Mouse (Mus musculus): ENCODE results near the gene Slamf7.

- TF ChIP-seq ZC3H11A (IDR thresholded peaks at IDR 0.05; ENCODE audit: borderline replicate concordance, low read depth, low read length) = no peak
- TF ChIP-seq ZNF384 (IDR thresholded peaks at IDR 0.05; ENCODE audit: low read depth, low read length) = no peak
- no peak for TF ChIP-seq CHD2 (IDR thresholded peaks at IDR 0.05; ENCODE audit: low read depth, low read length)
- no peak for TF ChIP-seq MAFK (IDR thresholded peaks at IDR 0.05; ENCODE audit: insufficient read depth, low read depth, low read length)
- no peak for TF ChIP-seq HCFC1 (IDR thresholded peaks at IDR 0.05; ENCODE audit: borderline replicate concordance, insufficient read depth, low read length)
These were observed 45.7 kb downstream of the Slamf7 start, which contains the start of gene Ly9 for GRCm38 (mm10) chr1:171607176-171607575.

Data from ES-E14 (cell line).